Mouse (Mus musculus): ENCODE results near the gene Aatf.
"Not testable (repeated sequence)": the region's sequence is repeated elsewhere in the genome, so short reads cannot be mapped to it uniquely, and the experiment has no call there.

Gene Aatf

GRCm38 (mm10) chr11:84440402-84440801 lies 72.9 kb downstream of the Aatf start:
- DNase-seq (ENCODE audit: extremely low spot score), result no peak

- DNase-seq (ENCODE audit: extremely low spot score), result no peak
Measured at GRCm38 (mm10) chr11:84434879-84435278, 78.4 kb downstream of the Aatf start.

DNA sequence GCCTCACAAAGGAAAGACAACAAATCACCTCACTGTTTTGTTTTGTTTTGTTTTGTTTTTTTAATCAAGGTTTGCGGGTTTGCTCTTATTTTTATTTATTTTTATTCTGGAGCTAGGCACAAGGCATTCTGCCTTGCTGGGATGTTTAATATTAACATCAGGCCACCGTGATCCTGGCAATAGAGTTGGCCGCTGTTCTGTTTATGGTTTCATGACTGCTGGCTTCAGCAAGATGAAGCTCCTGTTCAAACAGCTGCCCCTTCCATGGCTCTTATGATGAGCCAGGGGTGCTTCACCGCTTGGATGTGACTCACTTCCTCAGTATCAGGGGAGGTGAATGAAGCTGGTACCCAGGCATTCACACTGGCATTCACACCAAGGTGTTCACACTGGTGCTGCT lies 83.0 kb downstream of the Aatf start:
- DNase-seq (ENCODE audit: extremely low spot score), result no peak

GRCm38 (mm10) chr11:84429581-84429980 lies 83.7 kb downstream of the Aatf start:
- peak; percentile 63 for DNase-seq (ENCODE audit: extremely low spot score)

DNA sequence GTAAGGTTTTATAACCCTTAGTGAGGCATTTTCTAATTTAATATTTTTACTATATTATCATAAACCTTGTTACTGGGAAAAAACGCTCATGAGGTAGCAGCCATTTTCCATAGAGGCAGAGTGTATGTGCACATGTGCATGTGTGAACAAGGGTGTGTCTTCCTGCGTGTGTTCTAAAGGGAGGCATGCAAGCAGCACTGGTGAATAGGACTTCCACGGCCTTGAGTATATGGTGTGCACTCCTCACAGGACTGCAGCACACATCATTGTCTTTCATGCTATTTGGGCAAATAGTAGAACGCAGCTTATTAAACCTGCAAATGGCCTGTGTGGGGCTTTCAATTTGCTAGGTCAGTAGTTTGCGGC lies 86.7 kb downstream of the Aatf start:
- DNase-seq (ENCODE audit: extremely low spot score), result no peak

DNA sequence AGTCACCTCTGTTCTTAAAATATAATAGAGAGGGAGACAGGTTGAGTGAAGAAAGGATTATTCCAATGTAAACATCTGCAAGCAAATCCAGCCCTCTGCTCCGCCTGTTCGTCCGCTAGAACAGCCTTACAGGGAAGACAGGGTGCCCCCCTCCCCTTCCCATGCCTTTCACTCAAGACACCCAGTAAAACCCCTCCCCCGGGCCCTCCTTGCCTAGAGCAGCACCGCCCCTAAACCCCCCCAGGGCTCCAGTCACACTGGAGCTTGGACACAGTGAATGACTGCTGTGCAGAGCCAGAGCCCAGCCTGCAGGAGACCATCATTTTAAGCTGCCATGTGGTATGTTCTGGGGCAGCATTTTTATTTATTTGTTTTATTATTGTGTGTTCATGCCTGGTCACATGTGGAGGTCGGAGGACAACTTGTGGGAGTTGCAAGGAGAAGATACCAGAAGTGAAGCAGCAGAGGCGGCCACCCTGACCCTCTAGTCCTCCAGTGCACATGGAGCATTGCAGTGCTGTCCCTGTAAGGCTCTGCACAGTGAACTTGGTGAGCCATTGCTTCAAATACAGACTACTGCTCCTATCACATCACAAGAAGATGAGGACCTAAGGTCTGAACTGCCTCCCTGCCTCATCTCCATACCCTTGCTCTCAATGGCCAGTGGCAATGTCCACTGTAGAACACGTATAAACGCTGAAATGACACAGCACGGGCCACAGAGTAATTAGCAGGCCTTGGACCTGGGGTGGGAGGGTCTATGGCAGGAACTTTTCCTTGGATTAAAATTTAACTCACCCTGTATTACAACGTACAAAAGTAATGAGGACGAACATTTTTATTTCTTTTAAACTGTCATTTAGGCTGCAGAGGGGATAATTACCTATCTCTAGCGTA lies 87.3 kb downstream of the Aatf start:
- DNase-seq (ENCODE audit: extremely low spot score), result no peak

- DNase-seq (ENCODE audit: extremely low spot score), result no peak
Measured at GRCm38 (mm10) chr11:84420779-84421178, 92.5 kb downstream of the Aatf start.

GRCm38 (mm10) chr11:84413111-84413510 lies 100.2 kb downstream of the Aatf start:
- no peak for DNase-seq (ENCODE audit: extremely low spot score)

GRCm38 (mm10) chr11:84412201-84412934 lies 101.0 kb downstream of the Aatf start:
- no peak for DNase-seq (ENCODE audit: extremely low spot score)

DNA sequence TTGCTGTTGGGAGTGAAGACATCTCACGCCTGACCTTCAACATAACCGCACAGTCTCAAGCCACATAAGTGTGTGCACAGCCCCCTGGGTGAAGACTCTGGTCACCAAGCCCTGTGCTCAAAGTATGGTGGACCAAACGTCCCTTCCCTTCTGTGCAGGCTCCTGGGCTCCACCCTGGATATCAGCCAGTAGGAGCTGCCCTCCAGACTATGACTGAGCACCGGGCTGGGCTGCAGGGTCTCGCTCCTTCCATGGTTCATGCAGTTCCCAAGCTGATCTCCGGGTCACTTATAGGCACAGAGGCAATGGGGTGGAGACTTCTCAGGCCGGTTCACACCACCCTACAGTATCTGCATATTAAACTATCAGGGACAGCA lies 101.7 kb downstream of the Aatf start:
- no peak for DNase-seq (ENCODE audit: extremely low spot score)

GRCm38 (mm10) chr11:84410879-84411641 lies 102.3 kb downstream of the Aatf start:
- DNase-seq (ENCODE audit: extremely low spot score), result no peak

DNA sequence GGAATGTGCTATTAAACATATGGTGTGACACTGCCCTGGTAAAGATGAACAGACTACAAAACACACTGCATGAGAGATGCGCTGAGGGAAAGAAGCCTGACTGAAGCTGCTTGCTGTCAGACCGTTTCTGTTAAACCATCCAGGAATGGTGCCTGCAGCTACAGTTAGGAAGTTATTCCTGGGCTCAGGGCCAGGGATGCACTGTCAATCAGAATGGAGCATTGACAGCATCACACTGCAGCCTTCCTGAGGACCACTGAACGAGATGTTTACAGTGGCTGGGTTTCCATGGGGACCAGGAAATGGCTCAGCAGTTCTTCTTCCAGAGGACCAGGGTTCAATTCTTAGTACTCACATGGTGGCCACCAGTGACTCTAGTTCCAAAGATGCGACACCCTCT lies 102.9 kb downstream of the Aatf start:
- no peak for DNase-seq (ENCODE audit: extremely low spot score)

DNA sequence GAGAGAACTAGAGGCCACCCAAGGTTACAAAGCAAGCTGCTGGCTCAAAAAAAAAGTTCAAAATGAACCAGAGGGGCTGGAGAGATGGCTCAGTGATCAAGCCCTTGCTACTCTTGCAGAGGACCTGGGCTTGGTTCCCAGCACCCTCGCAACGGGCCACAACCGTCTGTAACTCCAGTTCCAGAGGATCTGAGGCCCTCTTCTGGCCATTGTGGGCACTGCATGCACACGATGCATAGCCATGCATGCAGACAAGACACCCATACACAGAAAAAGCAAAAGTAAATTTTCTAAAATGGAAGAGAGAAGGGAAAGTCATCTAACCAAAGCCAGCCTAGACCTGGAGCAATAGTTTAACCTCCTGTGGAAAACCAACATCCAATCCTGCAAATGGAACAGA lies 106.6 kb downstream of the Aatf start:
- no peak for DNase-seq (ENCODE audit: extremely low spot score)

- no peak for DNase-seq (ENCODE audit: extremely low spot score)
Measured at GRCm38 (mm10) chr11:84395010-84395409, 118.3 kb downstream of the Aatf start.

DNA sequence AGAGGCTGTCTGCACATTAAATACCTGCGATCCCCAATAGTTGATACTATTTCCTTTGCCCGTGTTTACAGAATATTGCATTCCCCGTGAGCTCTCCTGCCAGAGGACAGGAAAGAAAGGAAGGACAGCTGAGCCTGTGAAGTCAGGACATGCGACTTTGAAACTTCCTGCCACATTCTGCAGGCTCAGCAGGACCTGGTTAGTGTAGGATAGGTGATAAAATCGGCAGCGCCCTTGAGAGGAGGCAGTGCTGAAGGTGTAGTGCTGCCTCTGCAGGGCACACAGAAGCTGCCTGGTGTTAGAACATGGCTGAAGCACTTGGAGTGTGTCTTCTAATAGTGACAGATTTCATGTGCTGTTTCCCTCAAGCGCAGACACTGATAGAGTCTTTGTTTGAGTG lies 119.8 kb downstream of the Aatf start:
- no peak for DNase-seq (ENCODE audit: extremely low spot score)

- DNase-seq (ENCODE audit: extremely low spot score), result not testable (repeated sequence)
Measured at GRCm38 (mm10) chr11:84392066-84392465, 121.3 kb downstream of the Aatf start.

DNA sequence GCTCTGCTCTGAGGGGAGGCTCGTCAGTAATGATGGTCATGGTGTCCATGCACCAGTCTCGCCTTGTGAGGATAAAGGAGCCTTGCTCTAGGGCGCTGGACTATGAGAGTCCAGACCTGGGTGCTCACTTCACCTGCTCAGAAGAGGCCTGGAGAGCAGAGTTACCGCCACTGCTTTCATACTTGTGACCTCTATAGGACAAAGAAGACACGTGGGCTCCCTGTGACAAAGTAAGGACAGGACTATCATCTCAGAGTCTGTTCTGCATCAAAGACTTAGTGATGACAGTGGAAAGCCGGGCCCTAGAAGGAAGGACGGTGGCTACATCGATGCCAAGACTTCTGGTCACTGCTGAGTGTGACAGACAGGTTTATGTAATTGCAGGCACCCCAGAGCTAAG lies 122.2 kb downstream of the Aatf start:
- DNase-seq (ENCODE audit: extremely low spot score), result no peak

DNA sequence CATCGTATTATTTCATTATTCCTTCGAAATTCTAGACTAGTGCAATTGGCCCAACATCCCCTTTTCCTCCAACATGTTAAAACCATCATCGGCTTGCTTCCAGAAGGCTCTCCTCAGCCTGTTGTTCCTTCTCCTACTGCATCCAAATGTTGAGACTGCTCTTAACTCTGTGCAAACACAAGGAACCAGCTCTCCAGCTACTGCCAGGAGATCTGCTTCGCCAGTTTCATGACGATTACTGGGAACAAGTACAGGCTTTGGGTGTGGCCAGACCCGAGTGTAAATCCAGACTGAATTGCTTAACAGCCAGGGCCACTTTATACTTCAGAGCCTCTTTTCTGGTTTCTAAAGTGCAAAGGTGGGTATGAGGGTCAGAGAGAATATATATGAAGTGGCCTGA lies 124.0 kb downstream of the Aatf start:
- DNase-seq (ENCODE audit: extremely low spot score), result no peak

DNA sequence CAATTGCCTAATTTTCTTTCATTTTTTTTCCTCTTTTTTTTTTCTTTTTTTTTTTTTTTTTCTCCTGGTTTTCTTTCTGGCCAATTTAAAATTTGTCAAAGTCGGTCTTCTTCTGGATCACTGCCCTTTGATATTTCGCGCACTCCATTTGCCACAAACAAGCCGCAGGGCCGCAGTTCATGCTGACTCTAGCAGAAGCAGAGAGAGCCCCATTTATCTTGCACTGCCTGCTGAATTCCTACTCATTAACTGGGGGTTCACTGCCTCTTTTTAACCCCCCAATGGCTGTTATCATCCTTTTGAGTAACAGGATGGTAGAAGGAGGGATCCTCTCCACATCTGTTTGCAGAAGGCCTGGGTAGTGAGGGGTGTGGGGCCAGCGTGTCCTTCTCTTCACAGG lies 129.4 kb downstream of the Aatf start:
- DNase-seq (ENCODE audit: extremely low spot score), result no peak

DNA sequence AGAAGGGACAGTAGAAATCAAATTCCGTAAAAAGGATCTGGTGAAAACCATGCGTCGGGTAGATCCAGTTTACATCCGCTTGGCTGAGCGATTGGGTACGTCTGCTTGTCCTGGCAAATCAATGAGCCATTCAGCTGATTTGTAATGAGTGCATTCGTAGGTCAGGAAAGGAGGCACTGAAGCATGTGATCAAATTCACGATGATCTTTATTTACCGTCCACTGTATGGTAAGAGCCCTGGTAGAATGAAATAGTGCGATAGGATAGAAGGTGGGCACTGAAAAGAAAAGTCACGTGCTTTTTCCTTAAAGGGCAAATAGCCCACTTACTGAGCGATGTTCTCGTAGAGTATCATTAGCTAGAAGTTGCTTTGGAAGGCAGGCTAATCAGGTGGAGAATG lies 130.9 kb downstream of the Aatf start:
- no peak for DNase-seq (ENCODE audit: extremely low spot score)

DNA sequence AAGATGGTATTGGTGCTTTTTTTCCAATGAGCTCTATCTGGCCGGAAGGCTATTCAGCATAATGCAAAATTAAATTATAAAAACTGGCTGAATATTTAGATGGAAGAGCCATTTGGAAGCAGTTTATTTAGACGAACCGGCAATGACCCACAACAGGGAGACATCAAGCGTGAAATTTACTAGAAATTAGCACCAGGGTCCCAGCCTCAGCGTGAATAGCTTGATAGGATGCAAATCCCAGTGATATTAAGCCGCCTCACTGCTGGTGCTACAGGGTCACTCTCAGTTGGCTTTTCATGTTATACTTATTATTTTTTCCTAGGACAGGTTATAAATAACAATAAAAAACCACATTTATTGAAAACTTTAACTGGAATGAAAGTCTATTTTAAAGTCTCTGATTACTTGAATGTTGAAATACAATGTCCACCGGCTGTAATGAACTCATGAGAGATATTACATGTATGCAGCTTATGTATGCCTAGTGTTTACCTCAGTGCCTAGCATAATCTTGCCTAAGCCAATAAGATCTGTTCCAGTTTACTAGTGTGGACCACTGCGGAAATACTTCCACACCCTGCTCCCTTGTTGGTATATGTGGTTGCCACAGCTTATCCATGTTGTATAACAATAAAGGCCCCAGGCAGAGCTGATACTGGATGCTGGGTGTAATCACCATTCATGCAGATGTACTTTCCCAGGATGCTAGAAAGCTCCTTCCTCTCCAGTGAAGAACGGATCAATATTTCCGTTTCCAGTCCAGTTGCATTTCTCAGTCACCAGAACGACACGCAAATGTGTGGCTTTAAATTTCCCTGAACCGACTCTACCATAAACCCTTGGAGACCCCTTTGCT lies 136.6 kb downstream of the Aatf start:
- DNase-seq (ENCODE audit: extremely low spot score), result no peak

Data from embryo, embryonic 9.5 days (tissue).